Mouse (Mus musculus) stomach, embryonic 16.5 days (tissue): ENCODE data around the gene Exo5. TPM values are rescaled to one million over a fixed set of nuclear protein-coding genes. Genes with fewer than 3 reads are reported as not detected.

Experiments
- ATAC-seq: fragments of 200-750 bp; cut with Nextera tagmentation; 2 replicates; pipeline ENCODE4 v1.8.0; 2017; ENCODE audit warnings: moderate number of reproducible peaks, moderate TSS enrichment; ENCODE audit not compliant: insufficient read depth, low FRiP score
- H3K27ac ChIP-seq: fragments of 300-500 bp; sonication (generic); 2 replicates; pipeline ENCODE4 v1.5.1; 2014; ENCODE audit warnings: low read length
- H3K27me3 ChIP-seq: fragments of 300-500 bp; sonication (generic); 2 replicates; pipeline ENCODE4 v1.6.1; 2014; ENCODE audit warnings: low read length, control low read depth, mixed read lengths; ENCODE audit not compliant: control insufficient read depth, insufficient read depth
- H3K36me3 ChIP-seq: fragments of 300-500 bp; sonication (generic); 2 replicates; pipeline ENCODE4 v1.6.1; 2014; ENCODE audit warnings: low read length; ENCODE audit not compliant: control insufficient read depth, insufficient read depth
- H3K4me1 ChIP-seq: fragments of 300-500 bp; sonication (generic); 2 replicates; pipeline ENCODE4 v1.6.1; 2014; ENCODE audit warnings: low read length, control low read depth, mixed read lengths; ENCODE audit not compliant: control insufficient read depth, insufficient read depth
- H3K4me2 ChIP-seq: fragments of 300-500 bp; sonication (generic); 2 replicates; pipeline ENCODE4 v1.6.1; 2014; ENCODE audit warnings: low read depth, low read length, mixed read lengths
- H3K4me3 ChIP-seq: fragments of 300-500 bp; sonication (generic); replicated peaks from 2 replicates; pipeline ENCODE4 v1.5.1; 2014; ENCODE audit warnings: mild to moderate bottlenecking, low read length
- H3K9ac ChIP-seq: fragments of 300-500 bp; sonication (generic); 2 replicates; pipeline ENCODE4 v1.6.1; 2014; ENCODE audit warnings: low read length
- H3K9me3 ChIP-seq: fragments of 300-500 bp; sonication (generic); replicated peaks from 2 replicates; pipeline ENCODE4 v1.6.1; 2016; ENCODE audit warnings: low read length, control low read depth; ENCODE audit not compliant: control insufficient read depth
- WGBS: fragments of 180-500 bp; shearing (Covaris S2); extraction: QIAGEN DNeasy Blood & Tissue Kit; methylation state at CpG from one replicate; pipeline ENCODE4 v1.1.7; 2014; 5-methylcytosine and 5-hydroxymethylcytosine counted together
- microRNA-seq: library from miRNA; unstranded; fragments of <30 nt; microRNA quantifications from one replicate; pipeline ENCODE4, GENCODE M21; 2016
- polyA plus RNA-seq: library from polyadenylated mRNA; unstranded; fragments of >200 nt; fragmentation: Nextera tagmentation; extraction: Ambion mirVana; gene quantifications from 2 replicates; pipeline ENCODE4 v1.2.1, GENCODE M21; 2015

The Exo5 gene
- polyA plus RNA-seq, 1 experiment from 2014 or later = 23.9 TPM

- Histone ChIP-seq H3K4me3 (no peak overlapping the region), H3K27me3 (no peaks in the 10 kb centered on the region), H3K36me3 (no peaks in the 10 kb centered on the region), H3K4me1 (peaks cover 8% of the 10 kb centered on the region; the same call in 1 of the 2 replicates), H3K9ac (no peak overlapping the region), H3K4me2 (no peak overlapping the region), H3K27ac (no peak overlapping the region), H3K9me3 (no peaks in the 10 kb centered on the region)
- ATAC-seq = no peak
- WGBS = 28% methylated on average over 13 of the region's 13 CpGs
Observed at GRCm38 (mm10) chr4:120885208-120886120, 39.4 kb downstream of the Exo5 start.

- H3K27me3 ChIP-seq = no peaks in the 10 kb centered on the region
- peaks cover 8% of the 10 kb centered on the region; the same call in 1 of the 2 replicates for H3K4me1 ChIP-seq
- no peak overlapping the region for H3K9ac ChIP-seq
- no peaks in the 10 kb centered on the region for H3K9me3 ChIP-seq
- H3K27ac ChIP-seq = no peak overlapping the region
- H3K36me3 ChIP-seq = no peaks in the 10 kb centered on the region
- H3K4me3 ChIP-seq = no peak overlapping the region
- no peak for ATAC-seq
- WGBS = 49% methylated on average over 5 of the region's 5 CpGs
- H3K4me2 ChIP-seq = no peak overlapping the region
Observed at GRCm38 (mm10) chr4:120882002-120882625, 42.7 kb downstream of the Exo5 start.

- H3K9ac ChIP-seq = no peak overlapping the region
- WGBS = 48% methylated on average over 6 of the region's 6 CpGs
- H3K27ac ChIP-seq = no peak overlapping the region
- no peaks in the 10 kb centered on the region for H3K9me3 ChIP-seq
- H3K4me2 ChIP-seq = no peak overlapping the region
- H3K4me3 ChIP-seq = no peak overlapping the region
- no peaks in the 10 kb centered on the region for H3K27me3 ChIP-seq
- H3K4me1 ChIP-seq = peaks cover 5% of the 10 kb centered on the region; the same call in 1 of the 2 replicates
- H3K36me3 ChIP-seq = no peaks in the 10 kb centered on the region
- ATAC-seq = no peak
Observed at GRCm38 (mm10) chr4:120880731-120881432, 43.9 kb downstream of the Exo5 start.

- Histone ChIP-seq H3K27me3 (no peaks in the 10 kb centered on the region), H3K4me1 (no peaks in the 10 kb centered on the region), H3K4me2 (no peak overlapping the region), H3K9ac (no peak overlapping the region), H3K36me3 (no peaks in the 10 kb centered on the region), H3K9me3 (no peaks in the 10 kb centered on the region), H3K4me3 (no peak overlapping the region), H3K27ac (no peak overlapping the region)
- no peak for ATAC-seq
- 29% methylated on average over 4 of the region's 4 CpGs for WGBS
Observed at GRCm38 (mm10) chr4:120879386-120879785, 45.4 kb downstream of the Exo5 start.

- ATAC-seq = no peak
- H3K4me3 ChIP-seq = no peak overlapping the region
- H3K27me3 ChIP-seq = no peaks in the 10 kb centered on the region
- H3K4me1 ChIP-seq = no peaks in the 10 kb centered on the region
- H3K4me2 ChIP-seq = no peak overlapping the region
- H3K36me3 ChIP-seq = no peaks in the 10 kb centered on the region
- 52% methylated on average over 3 of the region's 3 CpGs for WGBS
- H3K9me3 ChIP-seq = no peaks in the 10 kb centered on the region
- no peak overlapping the region for H3K9ac ChIP-seq
- H3K27ac ChIP-seq = no peak overlapping the region
Observed at GRCm38 (mm10) chr4:120878728-120879127, 46.1 kb downstream of the Exo5 start.

GRCm38 (mm10) chr4:120875961-120876360 is 48.9 kb downstream of the Exo5 start:
- WGBS = 40% methylated on average over 3 of the region's 3 CpGs
- no peak for ATAC-seq
- Histone ChIP-seq H3K27me3 (no peaks in the 10 kb centered on the region), H3K4me3 (no peak overlapping the region), H3K4me1 (no peaks in the 10 kb centered on the region), H3K36me3 (no peaks in the 10 kb centered on the region), H3K27ac (no peak overlapping the region), H3K9me3 (no peaks in the 10 kb centered on the region), H3K9ac (no peak overlapping the region), H3K4me2 (no peak overlapping the region)

Small RNAs within 50 kb of the gene (microRNA-seq; reads per million reads assigned to microRNA genes)
- not detected for gene Mir7015

Other genes starting within 250 kb of the Exo5 start
- gene Kcnq4, start 176.4 kb downstream of the Exo5 start, polyA plus RNA-seq = 3.3 and 4.1 TPM in 2 replicates
- gene Nfyc, start 93.4 kb downstream of the Exo5 start, polyA plus RNA-seq = 79.8 and 81.7 TPM in 2 replicates
- gene Rims3, start 70.2 kb downstream of the Exo5 start, polyA plus RNA-seq = 1.2 and 1.3 TPM in 2 replicates
- 3.3 and 4.6 TPM in 2 replicates for gene Zfp69, start 26.7 kb upstream of the Exo5 start, polyA plus RNA-seq
- gene Smap2, start 92.2 kb upstream of the Exo5 start, polyA plus RNA-seq = 8.3 and 10.0 TPM in 2 replicates
- gene Col9a2, start 114.4 kb upstream of the Exo5 start, polyA plus RNA-seq = 3.5 and 6.2 TPM in 2 replicates
- gene Zmpste24, start 173.2 kb upstream of the Exo5 start, polyA plus RNA-seq = 38.1 and 41.9 TPM in 2 replicates
- not detected in 2 replicates for gene Tmco2, start 184.2 kb upstream of the Exo5 start, polyA plus RNA-seq